Mouse (Mus musculus): Measurements from ENCODE around the gene Gpi1. TPM values are rescaled to one million over a fixed set of nuclear protein-coding genes. Genes with fewer than 3 reads are reported as not detected.

Gene Gpi1
- polyA plus RNA-seq (2015; fragmentation: Illumina TruSeq; extraction: RNeasy Lipid Tissue Mini Kit (QIAGEN cat#74804); ENCODE audit: insufficient read depth, low replicate concordance): 267 TPM

DNA sequence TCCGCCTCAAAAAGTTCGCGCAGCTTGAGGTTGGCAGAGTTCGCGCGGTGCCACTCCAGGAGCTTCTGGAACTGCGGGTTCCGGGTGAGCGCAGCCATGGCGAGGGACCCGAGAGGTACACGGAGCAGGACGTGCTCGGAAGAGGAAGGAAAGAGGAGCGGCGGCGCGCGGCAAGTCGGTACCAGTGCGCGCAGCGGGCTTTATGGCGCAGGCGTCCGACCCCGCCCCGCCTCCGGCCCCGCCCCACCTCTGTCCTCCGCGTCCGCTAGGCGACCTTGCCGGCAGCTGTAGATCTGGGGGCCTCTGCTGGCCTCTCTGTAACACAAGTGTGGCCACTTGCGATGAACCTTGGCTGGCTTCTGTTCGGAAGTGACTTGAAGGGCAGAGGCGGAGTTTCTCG is at the start of gene Gpi1:
Gene Gpi1, minus strand, starts transcription at position 221 of the 400 bp plus-strand sequence.

DNA sequence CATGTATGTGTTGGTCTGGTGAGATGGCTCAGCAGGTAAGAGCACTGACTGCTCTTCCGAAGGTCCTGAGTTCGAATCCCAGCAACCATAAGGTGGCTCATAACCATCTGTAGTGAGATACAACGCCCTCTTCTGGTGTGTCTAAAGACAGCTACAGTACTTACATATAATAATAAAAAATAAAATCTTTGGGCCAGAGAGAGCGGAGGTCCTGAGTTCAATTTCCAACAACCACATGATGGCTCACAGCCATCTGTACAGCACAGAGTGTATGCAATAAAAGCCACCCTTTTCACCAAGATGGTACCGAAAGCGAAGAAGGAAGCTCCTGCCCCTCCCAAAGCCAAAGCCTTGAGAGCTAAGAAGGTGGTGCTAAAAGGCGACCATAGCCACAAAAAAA is 20.6 kb upstream of the Gpi1 start, which contains the start of gene Gm6096:
Gene Gm6096, plus strand, starts transcription at position 301 of the 400 bp plus-strand sequence.

DNA sequence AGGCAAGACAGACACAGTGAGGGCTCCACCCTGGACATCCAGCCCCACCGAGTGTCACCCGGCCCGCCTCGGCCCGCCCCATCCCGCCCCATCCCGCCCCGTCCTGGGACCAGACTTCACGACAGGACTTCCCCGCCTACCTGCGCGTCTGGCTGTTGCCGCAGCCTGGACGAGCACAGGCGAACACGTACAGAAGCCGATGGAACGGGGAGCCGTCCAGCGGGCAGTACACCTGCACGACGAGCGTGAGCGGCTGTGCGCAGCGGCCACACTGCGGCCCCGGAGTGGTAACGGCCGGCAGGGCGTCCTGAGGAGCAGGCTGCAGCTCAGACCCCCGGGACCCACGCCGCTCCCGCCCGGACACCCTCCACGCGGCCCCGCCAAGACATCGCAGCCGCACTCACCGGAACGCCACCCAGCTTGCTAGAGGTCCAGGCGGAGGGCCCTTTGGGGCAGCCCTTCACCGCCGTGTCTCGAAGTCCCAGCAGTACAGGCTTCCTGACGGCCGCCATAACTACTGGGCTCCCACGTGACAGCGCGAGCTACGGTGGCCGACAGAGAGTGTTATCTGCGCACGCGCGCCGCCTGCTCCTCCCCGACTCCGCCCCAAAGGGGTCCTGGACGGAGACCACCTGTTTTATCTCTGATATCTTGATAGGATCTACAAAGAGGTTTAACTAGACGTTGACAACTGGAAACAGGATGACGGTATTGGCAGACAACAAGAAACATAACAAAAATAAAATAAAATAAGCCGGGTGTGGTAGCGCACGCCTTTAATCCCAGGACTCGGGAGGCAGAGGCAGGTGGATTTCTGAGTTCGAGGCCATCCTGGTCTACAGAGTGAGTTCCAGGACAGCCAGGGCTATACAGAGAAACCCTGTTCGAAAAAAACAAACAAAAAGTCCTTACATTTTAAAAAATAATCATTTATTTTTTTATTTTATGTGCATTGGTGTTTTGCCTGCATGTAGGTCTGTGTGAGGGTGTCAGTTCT is 33.7 kb downstream of the Gpi1 start, which contains the start of gene Pdcd2l:
Gene Pdcd2l, minus strand, starts transcription at position 530 of the 997 bp plus-strand sequence.

DNA sequence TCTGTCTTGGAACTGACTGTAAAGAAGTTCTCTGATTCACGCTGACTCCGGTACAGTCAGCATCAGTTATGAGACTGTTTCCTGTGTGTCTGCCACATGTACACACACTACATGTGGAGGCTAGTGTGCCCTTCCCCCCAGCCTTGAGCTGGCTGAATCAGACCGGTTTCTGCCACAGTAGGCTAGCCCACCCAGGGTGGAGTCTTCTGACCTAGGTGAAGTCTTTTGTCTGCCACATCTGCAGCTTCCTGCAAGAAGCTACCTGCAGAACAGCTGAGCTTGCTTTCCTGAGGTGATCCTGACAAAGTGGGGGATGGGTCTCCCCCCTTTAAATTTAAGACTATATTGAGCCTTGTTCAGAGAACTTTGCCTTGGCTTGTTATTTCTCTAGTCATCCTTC is 60.7 kb downstream of the Gpi1 start, which contains the start of gene Uba2:
Gene Uba2, minus strand, starts transcription at position 146 of the 400 bp plus-strand sequence.

Other genes with a start within 250 kb of the Gpi1 start
- gene Scgb2b27, start 216.4 kb downstream of the Gpi1 start, polyA plus RNA-seq (2015; fragmentation: Illumina TruSeq; extraction: RNeasy Lipid Tissue Mini Kit (QIAGEN cat#74804); ENCODE audit: insufficient read depth, low replicate concordance): not detected
- gene Scgb1b27, start 208.9 kb downstream of the Gpi1 start, polyA plus RNA-seq (2015; fragmentation: Illumina TruSeq; extraction: RNeasy Lipid Tissue Mini Kit (QIAGEN cat#74804); ENCODE audit: insufficient read depth, low replicate concordance): not detected
- not detected for gene Scgb1b30, start 134.9 kb downstream of the Gpi1 start, polyA plus RNA-seq (2015; fragmentation: Illumina TruSeq; extraction: RNeasy Lipid Tissue Mini Kit (QIAGEN cat#74804); ENCODE audit: insufficient read depth, low replicate concordance)
- 2.8 TPM for gene Wtip, start 97.1 kb downstream of the Gpi1 start, polyA plus RNA-seq (2015; fragmentation: Illumina TruSeq; extraction: RNeasy Lipid Tissue Mini Kit (QIAGEN cat#74804); ENCODE audit: insufficient read depth, low replicate concordance)
- 124 TPM for gene Uba2, start 60.7 kb downstream of the Gpi1 start, polyA plus RNA-seq (2015; fragmentation: Illumina TruSeq; extraction: RNeasy Lipid Tissue Mini Kit (QIAGEN cat#74804); ENCODE audit: insufficient read depth, low replicate concordance)
- gene Pdcd2l, start 33.7 kb downstream of the Gpi1 start, polyA plus RNA-seq (2015; fragmentation: Illumina TruSeq; extraction: RNeasy Lipid Tissue Mini Kit (QIAGEN cat#74804); ENCODE audit: insufficient read depth, low replicate concordance): 32.5 TPM
- not detected for gene Gm6096, start 20.7 kb upstream of the Gpi1 start, polyA plus RNA-seq (2015; fragmentation: Illumina TruSeq; extraction: RNeasy Lipid Tissue Mini Kit (QIAGEN cat#74804); ENCODE audit: insufficient read depth, low replicate concordance)
- gene 4931406P16Rik, start 83.2 kb upstream of the Gpi1 start, polyA plus RNA-seq (2015; fragmentation: Illumina TruSeq; extraction: RNeasy Lipid Tissue Mini Kit (QIAGEN cat#74804); ENCODE audit: insufficient read depth, low replicate concordance): 40.0 TPM
- 184 TPM for gene Lsm14a, start 163.0 kb upstream of the Gpi1 start, polyA plus RNA-seq (2015; fragmentation: Illumina TruSeq; extraction: RNeasy Lipid Tissue Mini Kit (QIAGEN cat#74804); ENCODE audit: insufficient read depth, low replicate concordance)